Mouse (Mus musculus): ENCODE data around the gene Fbln7. TPM values are rescaled to one million over a fixed set of nuclear protein-coding genes. Genes with fewer than 3 reads are reported as not detected.

Fbln7 gene
- total and polyA plus RNA-seq, 3 experiments: not detected

GRCm38 (mm10) chr2:128892180-128892721, 29.5 kb downstream of the Fbln7 start:
- H3K27me3 ChIP-seq (ENCODE audit: control insufficient read depth in 1 of 2, insufficient read depth in 2 of 2, low read length in 2 of 2): no peaks in the 10 kb centered on the region
- no peak overlapping the region for H3K9ac ChIP-seq (ENCODE audit: control insufficient read depth, low read depth, low read length, poor library complexity, severe bottlenecking)
- no peaks in the 10 kb centered on the region for H3K4me1 ChIP-seq (ENCODE audit: control insufficient read depth in 1 of 2, insufficient read depth in 2 of 2, low read length in 2 of 2)
- H3K36me3 ChIP-seq (ENCODE audit: control insufficient read depth in 1 of 2, insufficient read depth in 2 of 2, low read length in 2 of 2): no peaks in the 10 kb centered on the region
- TF ChIP-seq HCFC1 (IDR thresholded peaks at IDR 0.05; ENCODE audit: low read depth, low read length) (no peak), POLR2A (IDR thresholded peaks at IDR 0.05; ENCODE audit: control insufficient read depth in 1 of 2, insufficient read depth in 1 of 2, low read depth in 1 of 2, low read length in 2 of 2, poor library complexity in 1 of 2) (no peak), E2F4 (IDR thresholded peaks at IDR 0.05; ENCODE audit: borderline replicate concordance, low read depth, low read length) (no peak), SMC3 (IDR thresholded peaks at IDR 0.05; ENCODE audit: low read depth, low read length) (no peak), ZMIZ1 (IDR thresholded peaks at IDR 0.05; ENCODE audit: low read depth, low read length) (no peak), ZC3H11A (IDR thresholded peaks at IDR 0.05; ENCODE audit: low read depth, low read length) (no peak), MXI1 (IDR thresholded peaks at IDR 0.05; ENCODE audit: low read depth, low read length) (no peak), NELFE (IDR thresholded peaks at IDR 0.05; ENCODE audit: low read depth, low read length) (no peak), CHD1 (IDR thresholded peaks at IDR 0.05; ENCODE audit: low read depth, low read length) (no peak), GATA1 (IDR thresholded peaks at IDR 0.05; ENCODE audit: low read depth, low read length) (no peak), SIN3A (IDR thresholded peaks at IDR 0.05; ENCODE audit: low read length) (no peak), MYC (IDR thresholded peaks at IDR 0.05; ENCODE audit: low read depth, low read length) (no peak)
- H3K79me2 ChIP-seq (ENCODE audit: control insufficient read depth, insufficient read depth, low read length, poor library complexity): no peaks in the 10 kb centered on the region
- no peak overlapping the region for H3K4me3 ChIP-seq (ENCODE audit: control insufficient read depth in 1 of 2, insufficient read depth in 1 of 2, low read depth in 2 of 2, low read length in 2 of 2)
- no peaks in the 10 kb centered on the region for H3K9me3 ChIP-seq (replicated peaks; ENCODE audit: insufficient read depth, low read length)
- no peak overlapping the region for H3K27ac ChIP-seq (ENCODE audit: control insufficient read depth, low read depth, low read length)
- no peak for DNase-seq (ENCODE audit: low read depth, low spot score)

GRCm38 (mm10) chr2:128902843-128903242, 40.1 kb downstream of the Fbln7 start:
- no peak overlapping the region for H3K27ac ChIP-seq (ENCODE audit: control insufficient read depth, low read depth, low read length)
- DNase-seq (ENCODE audit: low read depth, low spot score): no peak
- H3K27me3 ChIP-seq (ENCODE audit: control insufficient read depth in 1 of 2, insufficient read depth in 2 of 2, low read length in 2 of 2): peaks cover 2 to 4% of the 10 kb centered on the region in 2 experiments; a peak in 3 of 4 replicates
- no peaks in the 10 kb centered on the region for H3K9me3 ChIP-seq (replicated peaks; ENCODE audit: insufficient read depth, low read length)
- no peak overlapping the region for H3K9ac ChIP-seq (ENCODE audit: control insufficient read depth, low read depth, low read length, poor library complexity, severe bottlenecking)
- TF ChIP-seq EP300 (IDR thresholded peaks at IDR 0.05; ENCODE audit: low read depth in 1 of 2, low read length in 2 of 2): no peak
- TF ChIP-seq MAX (IDR thresholded peaks at IDR 0.05; ENCODE audit: low read length): no peak
- TF ChIP-seq UBTF (IDR thresholded peaks at IDR 0.05; ENCODE audit: borderline replicate concordance, insufficient read depth, low read depth, low read length): no peak
- no peak for TF ChIP-seq RCOR1 (IDR thresholded peaks at IDR 0.05; ENCODE audit: low read depth, low read length)
- no peak for TF ChIP-seq ELF1 (IDR thresholded peaks at IDR 0.05; ENCODE audit: low read depth, low read length)
- no peak for TF ChIP-seq CHD1 (IDR thresholded peaks at IDR 0.05; ENCODE audit: low read depth, low read length)
- TF ChIP-seq ZKSCAN1 (IDR thresholded peaks at IDR 0.05; ENCODE audit: low read depth, low read length): no peak
- TF ChIP-seq JUND (IDR thresholded peaks at IDR 0.05; ENCODE audit: low read depth, low read length): no peak
- TF ChIP-seq BHLHE40 (IDR thresholded peaks at IDR 0.05; ENCODE audit: borderline replicate concordance, low read depth, low read length): no peak
- TF ChIP-seq ZMIZ1 (IDR thresholded peaks at IDR 0.05; ENCODE audit: low read depth, low read length): no peak
- TF ChIP-seq POLR2A (IDR thresholded peaks at IDR 0.05; ENCODE audit: control insufficient read depth in 1 of 2, insufficient read depth in 1 of 2, low read depth in 1 of 2, low read length in 2 of 2, poor library complexity in 1 of 2): no peak
- no peak for TF ChIP-seq POLR2AphosphoS2 (IDR thresholded peaks at IDR 0.05; ENCODE audit: low read length)
- no peak overlapping the region for H3K4me3 ChIP-seq (ENCODE audit: control insufficient read depth in 1 of 2, insufficient read depth in 1 of 2, low read depth in 2 of 2, low read length in 2 of 2)
- no peaks in the 10 kb centered on the region for H3K79me2 ChIP-seq (ENCODE audit: control insufficient read depth, insufficient read depth, low read length, poor library complexity)
- H3K36me3 ChIP-seq (ENCODE audit: control insufficient read depth in 1 of 2, insufficient read depth in 2 of 2, low read length in 2 of 2): no peaks in the 10 kb centered on the region
- H3K4me1 ChIP-seq (ENCODE audit: control insufficient read depth in 1 of 2, insufficient read depth in 2 of 2, low read length in 2 of 2): no peaks in the 10 kb centered on the region
